Mouse (Mus musculus) mature B cell (primary cell): ENCODE results near the gene Cnot2.
"Not testable (repeated sequence)": the region's sequence is repeated elsewhere in the genome, so short reads cannot be mapped to it uniquely, and the experiment has no call there.

Experiments
- in situ Hi-C: fragments of 300-500 bp; cut with MboI; formaldehyde crosslinking; loops from 2 replicates; pipeline ENCODE4 v1.14.3; 2019

The Cnot2 gene

GRCm38 (mm10) chr10:116581369-116581718 lies at the start of gene Cnot2:
Gene Cnot2 (minus strand): TSS chr10:116581511.
- in situ Hi-C loops, result no loop called here

- in situ Hi-C loops, result no loop called here
Measured at GRCm38 (mm10) chr10:116628926-116629325, 47.6 kb upstream of the Cnot2 start.

- in situ Hi-C loops, result no loop called here
Measured at GRCm38 (mm10) chr10:116626009-116626408, 44.7 kb upstream of the Cnot2 start.

- in situ Hi-C loops, result not testable (repeated sequence)
Measured at GRCm38 (mm10) chr10:116613250-116613649, 31.9 kb upstream of the Cnot2 start.

DNA sequence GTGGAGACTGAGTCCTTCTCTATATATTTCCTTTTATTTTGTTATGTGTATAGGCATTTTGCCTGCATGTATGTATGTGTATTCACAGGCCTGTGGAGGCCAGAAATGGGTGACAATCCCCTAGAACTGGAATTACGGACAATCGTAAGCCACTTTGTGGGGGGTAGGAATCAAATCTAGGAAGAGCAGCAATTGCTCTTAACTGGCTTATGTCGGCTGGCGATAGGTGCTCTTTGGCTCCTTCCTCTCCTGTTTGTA lies 23.5 kb upstream of the Cnot2 start:
- in situ Hi-C loops, result no loop called here

DNA sequence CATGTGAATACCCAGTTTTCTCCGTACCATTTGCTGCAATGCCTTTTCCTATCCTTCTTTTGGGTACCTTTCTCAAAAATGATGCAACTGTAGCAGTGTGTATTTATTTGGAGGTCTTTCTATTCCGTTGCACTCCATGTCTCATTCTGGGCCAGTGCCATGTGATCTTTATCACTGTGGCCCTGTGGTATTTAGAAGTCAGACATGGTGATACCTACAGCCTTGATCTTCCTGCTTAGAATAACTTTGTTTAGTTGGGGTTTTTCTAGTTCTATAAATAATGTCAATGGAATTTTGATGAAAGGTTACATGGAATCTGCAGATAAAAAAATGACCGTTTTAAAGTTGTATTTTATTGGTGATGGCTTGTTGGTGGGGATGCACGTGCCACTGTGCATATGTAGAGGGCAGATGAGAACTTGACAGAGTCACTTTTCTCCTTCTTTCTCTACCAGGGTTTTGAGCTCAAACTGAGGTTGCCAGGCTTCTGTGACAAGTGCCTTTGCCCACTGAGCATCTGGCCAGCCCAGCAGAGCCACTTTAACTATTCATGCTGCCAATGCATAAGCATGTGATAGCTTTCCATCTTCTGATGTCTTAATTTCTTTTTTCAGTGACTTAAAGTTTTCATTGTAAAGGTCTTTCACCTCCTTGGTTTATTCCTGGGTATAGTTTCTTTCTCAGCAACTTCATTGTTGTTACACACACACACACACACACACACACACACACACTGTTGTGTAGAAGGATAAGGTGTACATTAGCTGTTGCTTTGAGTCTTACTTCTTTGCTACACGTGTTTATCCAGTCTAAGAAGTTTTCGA lies 23.0 kb upstream of the Cnot2 start:
- in situ Hi-C loops, result no loop called here

- in situ Hi-C loops, result no loop called here
Measured at GRCm38 (mm10) chr10:116599056-116599850, 17.9 kb upstream of the Cnot2 start.

- in situ Hi-C loops, result no loop called here
Measured at GRCm38 (mm10) chr10:116582738-116583137, 1.4 kb upstream of the Cnot2 start.

GRCm38 (mm10) chr10:116581719-116582481 lies 589 bp upstream of the Cnot2 start:
- in situ Hi-C loops, result no loop called here

DNA sequence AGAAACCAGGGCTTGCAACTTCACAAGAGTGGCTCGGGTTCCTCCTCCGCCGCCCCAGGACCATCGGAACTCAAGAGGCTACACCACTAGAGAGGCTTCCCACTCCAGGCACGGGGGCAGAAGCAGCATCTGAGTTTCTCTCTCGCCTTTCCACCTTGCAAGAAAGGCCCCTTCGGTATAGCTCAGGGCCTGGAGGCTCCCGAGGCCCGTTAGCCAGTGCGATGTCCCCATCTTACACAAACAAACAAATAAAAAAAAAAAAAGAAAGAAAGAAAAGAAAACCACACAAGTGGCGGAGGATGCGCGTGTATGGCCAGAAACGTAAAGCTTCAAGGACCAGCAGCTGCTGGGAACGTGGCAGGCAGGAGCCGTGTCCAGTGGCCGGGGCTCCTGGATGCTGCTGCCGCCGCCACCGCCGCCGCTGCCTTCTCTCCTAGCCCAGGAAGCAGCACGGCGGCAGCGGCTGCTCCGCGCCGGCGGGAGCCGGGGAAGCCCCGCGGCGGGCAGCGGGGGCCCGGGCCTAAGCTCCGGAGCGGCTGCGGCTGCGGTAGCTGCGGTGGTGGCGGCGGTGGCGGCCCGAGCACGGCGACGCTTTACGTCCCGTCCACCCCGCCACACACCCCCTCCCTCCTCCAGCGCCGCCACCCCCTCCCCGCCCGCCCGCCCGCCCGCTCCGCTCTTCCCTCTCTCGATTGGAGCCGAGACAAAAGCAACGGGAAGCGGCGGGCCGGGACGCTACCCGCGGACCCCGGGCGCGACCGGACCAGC lies 536 bp downstream of the Cnot2 start:
- in situ Hi-C loops, result no loop called here

DNA sequence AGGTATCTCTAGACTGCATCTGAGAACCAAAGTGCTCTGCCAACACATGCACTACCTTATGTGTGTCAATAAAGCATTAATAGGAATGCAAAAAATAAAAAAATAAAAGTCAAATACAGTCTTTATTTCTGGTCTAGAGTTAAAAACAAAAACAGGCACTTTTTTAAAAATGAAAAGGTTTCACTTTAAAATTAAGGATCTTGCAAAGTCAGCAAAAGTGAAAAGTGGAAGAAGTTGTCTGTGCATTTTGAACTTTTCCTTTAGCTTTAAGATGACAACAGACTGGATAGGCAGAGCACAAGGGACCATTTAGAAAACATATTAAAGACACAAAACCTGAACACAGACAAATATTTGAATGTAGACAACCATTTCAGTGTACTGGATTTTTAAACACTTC lies 1.8 kb downstream of the Cnot2 start:
- in situ Hi-C loops, result loop anchor here (5.0 to 10.0 kb wide), 2 partner anchors 47 to 105 kb away; partner anchors contain the start of gene Kcnmb4

GRCm38 (mm10) chr10:116578375-116578774 lies 2.9 kb downstream of the Cnot2 start:
- in situ Hi-C loops, result loop anchor here (5.0 to 10.0 kb wide), 2 partner anchors 46 to 104 kb away; partner anchors contain the start of gene Kcnmb4

DNA sequence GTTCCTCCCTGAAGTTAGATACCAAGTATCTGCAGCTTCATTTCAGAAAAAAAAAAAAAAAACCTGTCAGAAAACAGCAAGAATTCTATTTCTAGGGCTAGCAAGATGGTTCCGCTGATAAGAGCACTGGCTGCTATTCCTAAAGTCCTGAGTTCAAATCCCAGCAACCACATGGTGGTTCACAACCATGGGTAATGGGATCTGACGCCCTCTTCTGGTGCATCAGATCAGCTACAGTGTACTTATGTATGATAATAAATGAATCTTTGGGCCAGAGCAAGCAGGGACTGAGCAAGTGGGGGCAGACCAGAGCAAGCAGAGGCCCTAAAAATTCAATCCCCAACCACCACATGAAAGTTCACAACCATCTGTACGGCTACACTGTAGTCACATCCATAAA lies 4.1 kb downstream of the Cnot2 start:
- in situ Hi-C loops, result loop anchor here (5.0 to 10.0 kb wide), 2 partner anchors 45 to 102 kb away; partner anchors contain the start of gene Kcnmb4

DNA sequence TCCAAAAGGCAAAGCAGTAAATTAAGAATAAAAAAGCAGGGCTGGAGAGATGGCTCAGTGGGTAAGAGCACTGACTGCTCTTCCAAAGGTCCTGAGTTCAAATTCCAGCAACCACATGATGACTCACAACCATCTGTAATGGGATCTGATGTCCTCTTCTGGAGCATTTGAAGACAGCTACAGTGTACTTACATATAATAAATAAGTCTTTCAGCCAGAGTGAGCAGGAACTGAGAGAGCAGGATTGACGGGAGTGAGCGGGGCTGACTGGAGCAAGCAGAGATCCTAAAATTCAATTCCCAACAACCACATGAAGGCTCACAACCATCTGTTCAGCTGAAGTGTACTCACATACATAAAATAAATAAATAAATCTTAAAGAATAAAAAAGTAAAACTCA lies 5.2 kb downstream of the Cnot2 start:
- in situ Hi-C loops, result loop anchor here (5.0 to 10.0 kb wide), 2 partner anchors 44 to 101 kb away; partner anchors contain the start of gene Kcnmb4

DNA sequence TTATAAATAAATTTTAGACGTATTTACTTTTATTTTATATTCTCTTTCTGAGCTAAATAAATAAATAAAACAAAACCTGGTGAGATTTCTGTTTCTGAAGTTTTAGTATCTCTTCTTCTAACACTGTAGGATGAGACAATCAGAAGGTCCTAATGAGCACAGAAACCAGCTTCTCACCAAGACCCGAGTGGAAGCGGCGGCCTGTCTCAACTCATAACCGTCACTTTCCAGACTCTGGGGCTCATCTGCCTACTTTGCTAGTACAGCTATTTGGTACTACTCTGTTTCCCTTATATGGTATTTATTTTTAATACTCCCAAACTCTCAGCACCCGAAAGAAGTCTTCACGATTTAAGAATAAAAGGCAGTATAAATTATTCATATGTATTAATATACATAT lies 10.8 kb downstream of the Cnot2 start:
- in situ Hi-C loops, result loop anchor here (10.0 kb wide), 1 partner anchor 96 kb away; the partner anchor contains the start of gene Kcnmb4

GRCm38 (mm10) chr10:116568539-116568938 lies 12.8 kb downstream of the Cnot2 start:
- in situ Hi-C loops, result no loop called here

GRCm38 (mm10) chr10:116567491-116568405 lies 13.6 kb downstream of the Cnot2 start:
- in situ Hi-C loops, result no loop called here

- in situ Hi-C loops, result not testable (repeated sequence)
Measured at GRCm38 (mm10) chr10:116566492-116566891, 14.8 kb downstream of the Cnot2 start.

GRCm38 (mm10) chr10:116564828-116565602 lies 16.3 kb downstream of the Cnot2 start:
- in situ Hi-C loops, result no loop called here
